Mouse (Mus musculus) lung, embryonic 14.5 days (tissue): ENCODE data around the gene Naaa. TPM values are rescaled to one million over a fixed set of nuclear protein-coding genes. Genes with fewer than 3 reads are reported as not detected.

Experiments used
- ATAC-seq: fragments of 200-750 bp; cut with Nextera tagmentation; 2 replicates; pipeline ENCODE4 v1.8.0; 2017; ENCODE audit warnings: mild to moderate bottlenecking, moderate TSS enrichment, moderate library complexity; ENCODE audit not compliant: insufficient read depth
- DNase-seq: peaks from one replicate; pipeline ENCODE4 v3.0.0-alpha.2; 2015
- H3K27ac ChIP-seq: fragments of 300-500 bp; sonication (generic); 2 replicates; pipeline ENCODE4 v1.5.1; 2014; ENCODE audit warnings: low read depth, mild to moderate bottlenecking, moderate library complexity
- H3K27me3 ChIP-seq: fragments of 300-500 bp; sonication (generic); 2 replicates; pipeline ENCODE4 v1.6.1; 2014; ENCODE audit warnings: low read length, control low read depth; ENCODE audit not compliant: insufficient read depth
- H3K36me3 ChIP-seq: fragments of 300-500 bp; sonication (generic); 2 replicates; pipeline ENCODE4 v1.6.1; 2014; ENCODE audit warnings: control low read depth; ENCODE audit not compliant: insufficient read depth
- H3K4me1 ChIP-seq: fragments of 300-500 bp; sonication (generic); 2 replicates; pipeline ENCODE4 v1.6.1; 2014; ENCODE audit warnings: antibody characterized with exemption, control low read depth; ENCODE audit not compliant: insufficient read depth
- H3K4me2 ChIP-seq: fragments of 300-500 bp; sonication (generic); 2 replicates; pipeline ENCODE4 v1.6.1; 2014; ENCODE audit warnings: mild to moderate bottlenecking
- H3K4me3 ChIP-seq: fragments of 300-500 bp; sonication (generic); 2 replicates; pipeline ENCODE4 v1.5.1; 2014; ENCODE audit warnings: low read depth, low read length
- H3K9ac ChIP-seq: fragments of 300-500 bp; sonication (generic); 2 replicates; pipeline ENCODE4 v1.6.1; 2014
- H3K9me3 ChIP-seq: fragments of 300-500 bp; sonication (generic); 2 replicates; pipeline ENCODE4 v1.6.1; 2016; ENCODE audit warnings: low read depth, low read length, control low read depth
- CTCF ChIP-seq: IDR thresholded peaks from 2 replicates; pipeline ENCODE4 v1.5.1; 2016; ENCODE audit warnings: antibody characterized with exemption, low read depth
- WGBS: fragments of 180-500 bp; shearing (Covaris S2); extraction: QIAGEN DNeasy Blood & Tissue Kit; methylation state at CpG from one replicate; pipeline ENCODE4 v1.1.7; 2014; 5-methylcytosine and 5-hydroxymethylcytosine counted together
- polyA plus RNA-seq: library from polyadenylated mRNA; unstranded; fragments of >200 nt; fragmentation: Nextera tagmentation; extraction: Ambion mirVana; gene quantifications from 2 replicates; pipeline ENCODE4 v1.2.1, GENCODE M21; 2014

Naaa gene
- polyA plus RNA-seq, 1 experiment from 2014 or later = 8.3 TPM

DNA sequence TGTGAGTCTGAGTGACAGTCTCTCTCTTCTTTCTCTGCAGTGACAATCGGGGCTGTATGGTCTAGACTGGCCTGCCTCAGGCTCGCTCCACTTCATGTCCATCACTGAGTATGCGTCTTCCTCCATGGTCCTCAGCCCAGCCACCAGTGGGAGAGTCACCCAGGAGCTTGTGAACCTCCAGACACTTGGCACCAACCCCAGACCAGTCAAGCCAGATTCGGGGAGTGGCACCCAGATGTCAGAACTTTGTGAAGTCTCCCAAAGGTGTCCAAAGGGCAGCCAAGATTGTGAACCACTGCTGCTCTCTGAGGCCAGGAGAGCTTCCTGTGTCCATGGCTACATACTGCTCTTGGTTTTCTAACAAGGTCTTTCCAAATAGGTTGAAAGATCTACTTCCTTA lies 65.7 kb downstream of the Naaa start:
- Histone ChIP-seq H3K36me3 (no peaks in the 10 kb centered on the region), H3K4me1 (no peaks in the 10 kb centered on the region), H3K27me3 (no peaks in the 10 kb centered on the region), H3K27ac (no peak overlapping the region), H3K9me3 (no peaks in the 10 kb centered on the region), H3K4me3 (no peak overlapping the region), H3K4me2 (no peak overlapping the region), H3K9ac (no peak overlapping the region)
- no peak for TF ChIP-seq CTCF
- DNase-seq = no peak
- no peak for ATAC-seq
- WGBS = 86% methylated on average over 4 of the region's 4 CpGs

DNA sequence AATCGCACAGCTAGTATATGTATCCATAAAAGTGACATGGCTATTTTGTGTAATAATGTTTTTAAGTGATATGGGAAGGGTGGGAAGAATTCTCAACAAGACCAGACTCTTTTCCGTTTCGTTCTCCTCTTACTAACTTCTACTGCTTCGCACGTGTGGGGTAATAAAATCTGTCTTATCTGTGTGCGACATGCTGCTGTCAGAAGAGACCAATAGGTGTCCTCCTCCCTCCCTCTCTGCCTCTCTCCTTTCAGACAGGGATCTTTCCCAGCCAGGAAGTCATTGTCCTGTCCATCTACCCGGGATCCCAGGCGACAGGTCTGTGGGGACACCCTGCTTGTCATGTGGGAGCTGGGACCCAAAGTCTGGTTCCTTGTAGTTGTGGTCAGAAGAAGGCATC lies 67.8 kb downstream of the Naaa start:
- 64% methylated on average over 8 of the region's 8 CpGs for WGBS

More for the DNA sequence above, 67.8 kb downstream of the Naaa start:
- Histone ChIP-seq H3K9me3 (no peaks in the 10 kb centered on the region), H3K27ac (no peak overlapping the region), H3K4me2 (no peak overlapping the region), H3K4me1 (no peaks in the 10 kb centered on the region), H3K36me3 (no peaks in the 10 kb centered on the region), H3K27me3 (no peaks in the 10 kb centered on the region), H3K4me3 (no peak overlapping the region), H3K9ac (no peak overlapping the region)
- no peak for TF ChIP-seq CTCF
- DNase-seq (no peak), ATAC-seq (no peak)

Other genes with a start within 250 kb of the Naaa start
- 1.5 and 1.6 TPM in 2 replicates for gene Cdkl2, start 234.3 kb downstream of the Naaa start, polyA plus RNA-seq
- gene G3bp2, start 194.5 kb downstream of the Naaa start, polyA plus RNA-seq = 165 and 166 TPM in 2 replicates
- 27.8 and 28.1 TPM in 2 replicates for gene Uso1, start 140.2 kb downstream of the Naaa start, polyA plus RNA-seq
- not detected in 2 replicates for gene U90926, start 62.8 kb downstream of the Naaa start, polyA plus RNA-seq
- gene Ppef2, start 21.9 kb downstream of the Naaa start, polyA plus RNA-seq = 0.14 TPM in 1 of 2 replicates, not detected in the other
- 44.8 and 45.3 TPM in 2 replicates for gene Sdad1, start 32.3 kb upstream of the Naaa start, polyA plus RNA-seq
- 0.43 TPM in 1 of 2 replicates, not detected in the other for gene Cxcl9, start 49.9 kb upstream of the Naaa start, polyA plus RNA-seq
- 1.4 and 5.4 TPM in 2 replicates for gene Art3, start 53.7 kb upstream of the Naaa start, polyA plus RNA-seq
- gene Cxcl10, start 70.7 kb upstream of the Naaa start, polyA plus RNA-seq = not detected in 2 replicates
- gene Nup54, start 157.0 kb upstream of the Naaa start, polyA plus RNA-seq = 57.8 and 61.9 TPM in 2 replicates
- 9.5 and 10.7 TPM in 2 replicates for gene Scarb2, start 228.7 kb upstream of the Naaa start, polyA plus RNA-seq